ENCODE assay signal across 27 mouse cellular contexts in genomic region chr2:29738799-29739198, GRCm38 (mm10). TPM values are rescaled to one million over a fixed set of nuclear protein-coding genes. Genes with fewer than 3 reads are reported as not detected.
DNase-seq lines count a peak whose midpoint lies in the region; ATAC-seq and TF ChIP-seq lines count a peak whose summit lies in the region.
"Had no signal": no experiment of that assay in that cellular context is flagged by ENCODE, and none has a peak within 500 bp of the region (broad histone marks: within the 10 kb centered on the region; RNA-seq: fewer than 3 reads in every experiment).

No protein-coding gene starts in this region.

- no peak overlapping the region for H3K9ac ChIP-seq in limb, embryonic 13.5 days
- no peak overlapping the region for H3K9ac ChIP-seq in liver, postnatal 0 days (replicated peaks)
- H3K9ac ChIP-seq: heart, embryonic 12.5 days had no signal

- WGBS in limb, embryonic 13.5 days, result 53% methylated on average over 4 of the region's 4 CpGs
- 60% methylated on average over 4 of the region's 4 CpGs for WGBS in limb, embryonic 10.5 days
- 53% methylated on average over 4 of the region's 4 CpGs for WGBS in liver, postnatal 0 days (ENCODE audit: insufficient replicate concordance)
- 59% methylated on average over 4 of the region's 4 CpGs for WGBS in midbrain, embryonic 10.5 days

- no peak for TF ChIP-seq CTCF in liver, postnatal 0 days (IDR thresholded peaks at IDR 0.05; ENCODE audit: low read depth)

- H3K27ac ChIP-seq in limb, embryonic 13.5 days, result peak overlapping the region; percentile 3; the same call in 1 of the 2 replicates
- H3K27ac ChIP-seq in limb, embryonic 10.5 days, result no peak overlapping the region
- peak overlapping the region; percentile 49 for H3K27ac ChIP-seq in liver, postnatal 0 days (ENCODE audit: low read depth)
- no peak overlapping the region; the same call in 1 of the 2 replicates for H3K27ac ChIP-seq in midbrain, embryonic 10.5 days (replicated peaks)

- H3K36me3 ChIP-seq in limb, embryonic 13.5 days, result peaks cover 66% of the 10 kb centered on the region
- H3K36me3 ChIP-seq in limb, embryonic 10.5 days, result peaks cover 68% of the 10 kb centered on the region
- peaks cover 36% of the 10 kb centered on the region for H3K36me3 ChIP-seq in liver, postnatal 0 days (replicated peaks; ENCODE audit: insufficient read depth, low read length)
- peaks cover 66% of the 10 kb centered on the region for H3K36me3 ChIP-seq in midbrain, embryonic 10.5 days

- peak; percentile 0 for DNase-seq in adrenal gland, postnatal 25 days
- DNase-seq in adrenal gland, adult (ENCODE audit: inconsistent age in 2 of 2, low spot score in 1 of 2), result no peak
- DNase-seq in limb, embryonic 10.5 days (ENCODE audit: low spot score), result no peak
- DNase-seq in liver, postnatal 0 days, result no peak
- DNase-seq in frontal cortex, postnatal 14 days (ENCODE audit: low spot score in 2 of 2), result no peak
- no peak for DNase-seq in left cerebral cortex, postnatal 14 days (ENCODE audit: low spot score in 2 of 2)
- DNase-seq in midbrain, embryonic 10.5 days (ENCODE audit: low spot score), result no peak
- DNase-seq: cerebellum, adult 11-12 months; cerebellum, postnatal 25 days; gastrocnemius, postnatal 10 days; kidney, adult 9 months; lung, adult 18-20 months; retina, postnatal 1 day; right cerebral cortex, postnatal 4 days had no signal

- no peak overlapping the region for H3K4me2 ChIP-seq in limb, embryonic 13.5 days (replicated peaks)
- H3K4me2 ChIP-seq in liver, postnatal 0 days (ENCODE audit: low read depth, low read length), result no peak overlapping the region
- H3K4me2 ChIP-seq: heart, embryonic 12.5 days had no signal

- intact Hi-C loops in left cerebral cortex, postnatal 14 days (cut with DNase I), result no loop called here

- H3K4me1 ChIP-seq in limb, embryonic 13.5 days, result no peaks in the 10 kb centered on the region
- H3K4me1 ChIP-seq in limb, embryonic 10.5 days, result 0 out of 2 replicates have a peak, but pooled peaks cover 3% of the 10 kb centered on the region
- peaks cover 17% of the 10 kb centered on the region for H3K4me1 ChIP-seq in liver, postnatal 0 days (ENCODE audit: insufficient read depth)
- 0 out of 2 replicates have a peak, but pooled peaks cover 3% of the 10 kb centered on the region for H3K4me1 ChIP-seq in midbrain, embryonic 10.5 days

- no peak for TF ChIP-seq EP300 in liver, postnatal 0 days (IDR thresholded peaks at IDR 0.05; ENCODE audit: low read depth)

- no peak for ATAC-seq in limb, embryonic 13.5 days (ENCODE audit: low FRiP score, low read depth)
- no peak for ATAC-seq in liver, postnatal 0 days
- ATAC-seq: CD4-positive, CD25-positive, alpha-beta regulatory T cell, adult 4 months; forebrain, embryonic 16.5 days; hindbrain, embryonic 16.5 days; midbrain, embryonic 16.5 days had no signal

- no peak overlapping the region for H3K4me3 ChIP-seq in limb, embryonic 13.5 days
- H3K4me3 ChIP-seq in limb, embryonic 10.5 days, result no peak overlapping the region
- H3K4me3 ChIP-seq in liver, postnatal 0 days (ENCODE audit: low read depth, low read length), result no peak overlapping the region
- no peak overlapping the region for H3K4me3 ChIP-seq in midbrain, embryonic 10.5 days
- H3K4me3 ChIP-seq: heart, embryonic 12.5 days had no signal

- no peaks in the 10 kb centered on the region for H3K27me3 ChIP-seq in limb, embryonic 13.5 days
- no peaks in the 10 kb centered on the region for H3K27me3 ChIP-seq in limb, embryonic 10.5 days (ENCODE audit: low read depth, poor library complexity, severe bottlenecking)
- H3K27me3 ChIP-seq in liver, postnatal 0 days (ENCODE audit: insufficient read depth, low read length), result no peaks in the 10 kb centered on the region
- H3K27me3 ChIP-seq in midbrain, embryonic 10.5 days (ENCODE audit: low read depth, poor library complexity, severe bottlenecking), result no peaks in the 10 kb centered on the region
- H3K27me3 ChIP-seq: heart, embryonic 12.5 days had no signal

- H3K9me3 ChIP-seq in limb, embryonic 13.5 days, result no peaks in the 10 kb centered on the region
- no peaks in the 10 kb centered on the region for H3K9me3 ChIP-seq in limb, embryonic 10.5 days (replicated peaks)
- no peaks in the 10 kb centered on the region for H3K9me3 ChIP-seq in liver, postnatal 0 days (ENCODE audit: low read length)
- no peaks in the 10 kb centered on the region for H3K9me3 ChIP-seq in midbrain, embryonic 10.5 days (replicated peaks)
- H3K9me3 ChIP-seq: G1E; heart, embryonic 12.5 days had no signal

RNA-seq across cellular contexts. Expression of gene Gm13420, which starts 12.7 kb away (rescaled TPM):
- total RNA-seq in adrenal gland, postnatal 25 days (2021), result not detected in 2 replicates
- polyA plus RNA-seq in limb, embryonic 13.5 days (2015; fragmentation: Nextera tagmentation; extraction: Ambion mirVana), result not detected in 2 replicates
- polyA plus RNA-seq in limb, embryonic 10.5 days (2016; fragmentation: Nextera tagmentation; extraction: Ambion mirVana), result 0.26 TPM in 1 of 2 replicates, not detected in the other
- 0.13 and 0.19 TPM in 2 replicates for polyA plus RNA-seq in liver, postnatal 0 days (2015; fragmentation: Nextera tagmentation; extraction: Ambion mirVana)
- 1 to 10 TPM; 2.3 TPM for total RNA-seq in left cerebral cortex, postnatal 14 days (2021)
- not detected in 2 replicates for polyA plus RNA-seq in midbrain, embryonic 10.5 days (2016; fragmentation: Nextera tagmentation; extraction: Ambion mirVana)
- total RNA-seq: adrenal gland, adult 18-20 months; G1E; gastrocnemius, postnatal 10 days; heart, postnatal 36 days had no signal
- polyA plus RNA-seq: forebrain, embryonic 16.5 days; G1E; heart, embryonic 12.5 days; thymus, postnatal 0 days had no signal

RNA-seq across cellular contexts. Expression of gene Gm13547, which starts 20.3 kb away (rescaled TPM):
- not detected in 2 replicates for total RNA-seq in adrenal gland, postnatal 25 days (2021)
- 0.55 and 0.98 TPM in 2 replicates for polyA plus RNA-seq in limb, embryonic 13.5 days (2015; fragmentation: Nextera tagmentation; extraction: Ambion mirVana)
- polyA plus RNA-seq in limb, embryonic 10.5 days (2016; fragmentation: Nextera tagmentation; extraction: Ambion mirVana), result 0.68 TPM in 1 of 2 replicates, not detected in the other
- polyA plus RNA-seq in liver, postnatal 0 days (2015; fragmentation: Nextera tagmentation; extraction: Ambion mirVana), result not detected in 2 replicates
- total RNA-seq in left cerebral cortex, postnatal 14 days (2021), result not detected
- 0.56 TPM in 1 of 2 replicates, not detected in the other for polyA plus RNA-seq in midbrain, embryonic 10.5 days (2016; fragmentation: Nextera tagmentation; extraction: Ambion mirVana)
- total RNA-seq: adrenal gland, adult 18-20 months; gastrocnemius, postnatal 10 days; heart, postnatal 36 days; layer of hippocampus, postnatal 25 days; left cerebral cortex, postnatal 25 days had no signal
- polyA plus RNA-seq: CD4-positive, CD25-positive, alpha-beta regulatory T cell, adult 4 months; embryonic facial prominence, embryonic 11.5 days; G1E; heart, embryonic 12.5 days; hindbrain, embryonic 16.5 days; midbrain, embryonic 16.5 days; thymus, postnatal 0 days had no signal

RNA-seq across cellular contexts. Expression of gene Coq4, which starts 48.5 kb away (rescaled TPM):
- 19.7 and 23.0 TPM in 2 replicates for total RNA-seq in adrenal gland, postnatal 25 days (2021)
- polyA plus RNA-seq in limb, embryonic 13.5 days (2015; fragmentation: Nextera tagmentation; extraction: Ambion mirVana), result 29.7 and 29.9 TPM in 2 replicates
- polyA plus RNA-seq in limb, embryonic 10.5 days (2016; fragmentation: Nextera tagmentation; extraction: Ambion mirVana), result 45.5 and 52.8 TPM in 2 replicates
- 6.1 and 7.2 TPM in 2 replicates for polyA plus RNA-seq in liver, postnatal 0 days (2015; fragmentation: Nextera tagmentation; extraction: Ambion mirVana)
- 10 to 100 TPM; 35.6 to 37.5 TPM for total RNA-seq in left cerebral cortex, postnatal 14 days (2021)
- 48.1 and 48.6 TPM in 2 replicates for polyA plus RNA-seq in midbrain, embryonic 10.5 days (2016; fragmentation: Nextera tagmentation; extraction: Ambion mirVana)

RNA-seq across cellular contexts. Expression of gene Trub2, which starts 49.5 kb away (rescaled TPM):
- total RNA-seq in adrenal gland, postnatal 25 days (2021), result 29.8 and 42.5 TPM in 2 replicates
- polyA plus RNA-seq in limb, embryonic 13.5 days (2015; fragmentation: Nextera tagmentation; extraction: Ambion mirVana), result 48.5 and 50.1 TPM in 2 replicates
- 65.7 and 73.8 TPM in 2 replicates for polyA plus RNA-seq in limb, embryonic 10.5 days (2016; fragmentation: Nextera tagmentation; extraction: Ambion mirVana)
- 7.1 and 7.9 TPM in 2 replicates for polyA plus RNA-seq in liver, postnatal 0 days (2015; fragmentation: Nextera tagmentation; extraction: Ambion mirVana)
- total RNA-seq in left cerebral cortex, postnatal 14 days (2021), result 10 to 100 TPM; 47.9 to 51.2 TPM
- polyA plus RNA-seq in midbrain, embryonic 10.5 days (2016; fragmentation: Nextera tagmentation; extraction: Ambion mirVana), result 54.2 and 62.4 TPM in 2 replicates

Comparison
In these comparisons a context has a peak if more than half of its experiments do, and no peak if none do; other contexts are left out.
1. H3K27ac ChIP-seq: peak in limb, embryonic 13.5 days (single experiment) and liver, postnatal 0 days (single experiment); none in limb, embryonic 10.5 days (single experiment) and midbrain, embryonic 10.5 days (single experiment).